Mouse (Mus musculus) forebrain, embryonic 14.5 days (tissue): ENCODE measurements at regions not wholly inside any gene's neighbourhood (a gene's known extent, or its start where the extent isn't known, plus 50 kb on each side); places are given as distances from the start of the nearest gene placed in this dataset.

Source experiments
- ATAC-seq: fragments of 200-750 bp; cut with Nextera tagmentation; 2 replicates; pipeline ENCODE4 v1.8.0; 2017; ENCODE audit warnings: mild to moderate bottlenecking, moderate library complexity
- DNase-seq: peaks from one replicate; pipeline ENCODE4 v3.0.0-alpha.2; 2015; ENCODE audit warnings: low spot score
- H3K27ac ChIP-seq: fragments of 300-500 bp; sonication (generic); 2 replicates; pipeline ENCODE4 v1.5.1; 2014; ENCODE audit warnings: low read depth, mild to moderate bottlenecking, control low read depth, low read length, moderate library complexity
- H3K27me3 ChIP-seq: fragments of 300-500 bp; sonication (generic); replicated peaks from 2 replicates; pipeline ENCODE4 v1.6.1; 2014; ENCODE audit warnings: low read length, control low read depth, mixed read lengths; ENCODE audit not compliant: control insufficient read depth, insufficient read depth
- H3K36me3 ChIP-seq: fragments of 300-500 bp; sonication (generic); 2 replicates; pipeline ENCODE4 v1.6.1; 2014; ENCODE audit warnings: low read length, control low read depth; ENCODE audit not compliant: control insufficient read depth, insufficient read depth
- H3K4me1 ChIP-seq: fragments of 300-500 bp; sonication (generic); 2 replicates; pipeline ENCODE4 v1.6.1; 2014; ENCODE audit warnings: antibody characterized with exemption, low read length, control low read depth; ENCODE audit not compliant: control insufficient read depth, insufficient read depth
- H3K4me2 ChIP-seq: fragments of 300-500 bp; sonication (generic); 2 replicates; pipeline ENCODE4 v1.6.1; 2014; ENCODE audit warnings: mild to moderate bottlenecking, control low read depth, low read length
- H3K4me3 ChIP-seq: fragments of 300-500 bp; sonication (generic); 2 replicates; pipeline ENCODE4 v1.5.1; 2014; ENCODE audit warnings: low read depth, low read length, control low read depth
- H3K9ac ChIP-seq: fragments of 300-500 bp; sonication (generic); 2 replicates; pipeline ENCODE4 v1.6.1; 2014; ENCODE audit warnings: mild to moderate bottlenecking, low read length, control low read depth, moderate library complexity
- H3K9me3 ChIP-seq: fragments of 300-500 bp; sonication (generic); replicated peaks from 2 replicates; pipeline ENCODE4 v1.6.1; 2016; ENCODE audit warnings: low read length, control low read depth, mixed read lengths; ENCODE audit not compliant: control insufficient read depth
- WGBS: fragments of 180-500 bp; shearing (Covaris S2); extraction: QIAGEN DNeasy Blood & Tissue Kit; methylation state at CpG from one replicate; pipeline ENCODE4 v1.1.7; 2014; 5-methylcytosine and 5-hydroxymethylcytosine counted together

DNA sequence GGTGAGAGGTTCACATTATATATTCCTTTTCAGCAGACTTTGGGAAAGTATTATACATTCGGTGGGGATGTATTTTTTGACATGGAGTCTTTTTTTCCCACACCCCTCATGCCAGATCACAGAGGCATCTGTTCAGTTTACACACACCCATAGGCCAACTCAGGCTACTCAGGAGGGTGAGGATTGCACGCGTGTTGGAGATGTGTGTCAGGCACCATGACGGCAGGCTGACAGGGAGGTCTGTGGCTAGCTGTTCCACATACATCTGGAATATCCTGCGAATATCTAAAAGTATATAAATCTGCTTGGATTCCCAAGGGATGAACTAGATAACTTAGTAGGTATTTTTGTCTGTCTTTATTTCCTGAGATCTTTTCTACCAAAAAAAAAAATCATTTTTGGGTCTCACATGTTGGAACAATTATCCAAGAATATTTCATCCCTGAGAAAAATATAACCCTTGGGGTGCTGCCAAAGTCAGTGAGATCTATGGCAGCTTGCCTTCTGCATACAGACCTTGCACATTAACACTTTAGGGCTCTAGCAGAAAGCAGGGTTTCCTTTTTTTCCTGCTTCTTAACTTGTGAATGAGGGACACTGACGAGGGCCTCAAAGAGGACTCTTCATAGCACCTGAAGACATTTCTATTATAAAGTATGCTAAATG, 260.4 kb upstream of the Dph6 start:
- 73% methylated on average over 6 of the region's 6 CpGs for WGBS
- Histone ChIP-seq H3K27me3 (no peaks in the 10 kb centered on the region), H3K9ac (no peak overlapping the region), H3K4me1 (peaks cover 4% of the 10 kb centered on the region; the same call in 1 of the 2 replicates), H3K36me3 (no peaks in the 10 kb centered on the region), H3K9me3 (no peaks in the 10 kb centered on the region), H3K27ac (no peak overlapping the region), H3K4me2 (no peak overlapping the region), H3K4me3 (no peak overlapping the region)
- DNase-seq (peak; percentile 21), ATAC-seq (no peak)

DNA sequence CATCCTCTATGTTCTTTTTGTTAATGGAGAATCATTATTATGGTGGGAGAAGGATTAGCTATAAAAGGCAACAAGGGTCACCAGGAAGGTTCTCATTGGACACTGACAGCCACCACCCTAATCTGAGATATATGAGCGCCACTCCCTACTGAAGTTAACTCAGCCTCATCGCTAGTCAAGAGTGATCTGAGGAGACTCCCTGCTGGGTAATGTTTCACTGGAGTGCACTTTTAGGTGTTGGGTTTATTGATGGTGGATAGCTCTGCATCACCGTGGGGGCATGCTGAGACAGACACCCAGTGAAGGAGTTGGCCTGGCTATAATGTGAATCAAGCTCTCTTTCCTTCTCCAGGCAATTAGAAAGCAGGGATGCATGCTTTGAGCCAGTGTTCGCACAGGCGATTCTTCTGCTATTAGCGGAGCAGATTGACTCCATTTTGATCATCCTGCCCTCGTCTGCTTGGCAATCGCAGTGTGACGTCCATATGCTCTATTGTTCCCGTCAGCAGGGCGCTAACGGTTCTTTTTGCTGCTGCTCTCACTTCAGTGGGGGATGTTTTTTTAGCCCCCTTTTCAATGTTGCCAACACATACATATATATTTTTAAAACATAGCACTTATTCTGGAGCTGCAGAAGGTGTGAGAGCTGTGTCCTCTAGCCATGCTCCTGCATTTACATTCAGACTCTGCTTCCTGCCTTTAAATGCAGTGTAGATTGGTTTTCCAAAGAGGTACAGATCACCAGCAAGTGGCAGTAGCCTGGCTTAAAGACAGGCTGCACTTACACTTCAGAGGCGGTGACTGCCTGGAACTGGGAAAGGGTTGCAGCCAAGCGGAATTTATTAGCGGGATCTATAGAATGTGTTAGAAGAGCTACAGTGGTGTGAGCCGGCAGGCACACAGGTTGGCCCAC, 263.9 kb upstream of the Dph6 start:
- Histone ChIP-seq H3K27me3 (no peaks in the 10 kb centered on the region), H3K9me3 (no peaks in the 10 kb centered on the region), H3K36me3 (no peaks in the 10 kb centered on the region), H3K4me3 (no peak overlapping the region), H3K4me1 (peaks cover 4% of the 10 kb centered on the region; the same call in 1 of the 2 replicates), H3K27ac (peak overlapping the region; percentile 17; the same call in 1 of the 2 replicates), H3K9ac (no peak overlapping the region), H3K4me2 (peak overlapping the region; percentile 16; the same call in 1 of the 2 replicates)
- 41% methylated on average over 16 of the region's 16 CpGs for WGBS
- DNase-seq (peak; percentile 84), ATAC-seq (peak; percentile 89)

DNA sequence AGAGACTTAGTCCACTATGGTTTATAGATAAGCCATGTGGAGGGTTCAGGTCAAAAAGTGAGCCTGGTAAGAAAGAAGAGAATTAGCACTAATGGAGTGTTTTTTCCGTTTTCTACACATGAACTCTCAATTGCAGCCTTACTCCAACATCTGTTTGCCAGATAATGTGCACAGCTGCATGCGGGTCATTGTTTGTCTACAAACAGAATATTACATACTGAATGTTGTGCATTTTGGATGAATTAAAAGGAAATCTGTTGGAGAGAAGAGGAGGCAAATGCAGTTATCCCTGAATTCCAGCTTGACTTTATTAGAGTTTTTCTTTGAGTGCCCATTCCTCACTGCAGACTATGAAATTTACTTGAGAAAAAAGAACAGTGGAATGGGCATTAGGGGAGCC, 269.1 kb upstream of the Dph6 start:
- no peaks in the 10 kb centered on the region for H3K27me3 ChIP-seq
- no peak for ATAC-seq
- no peak overlapping the region for H3K27ac ChIP-seq
- WGBS, result 87% methylated on average over 2 of the region's 2 CpGs
- H3K4me1 ChIP-seq, result peaks cover 2% of the 10 kb centered on the region; the same call in 1 of the 2 replicates
- no peak overlapping the region for H3K4me3 ChIP-seq
- H3K9ac ChIP-seq, result no peak overlapping the region
- H3K4me2 ChIP-seq, result no peak overlapping the region
- H3K36me3 ChIP-seq, result no peaks in the 10 kb centered on the region
- no peak for DNase-seq
- no peaks in the 10 kb centered on the region for H3K9me3 ChIP-seq

DNA sequence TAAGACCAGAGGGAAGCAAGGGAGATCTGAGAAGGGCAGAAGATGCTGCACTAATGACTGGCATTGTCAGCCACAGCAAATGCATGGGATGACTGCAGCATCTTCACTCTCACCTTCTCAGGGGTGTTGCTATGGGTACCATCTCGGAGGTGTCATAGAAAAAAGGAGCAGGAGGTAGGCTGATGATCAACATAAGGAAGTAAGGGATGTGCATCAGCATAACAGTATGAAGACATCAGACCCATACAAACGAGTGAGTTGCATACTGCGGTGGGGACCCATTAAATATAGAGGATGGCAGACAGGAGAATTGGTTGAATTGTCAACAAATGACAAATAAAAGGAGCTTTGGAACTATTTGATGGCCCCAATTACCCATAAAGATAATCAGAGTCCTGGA, 280.7 kb upstream of the Dph6 start:
- Histone ChIP-seq H3K4me3 (no peak overlapping the region), H3K4me2 (no peak overlapping the region), H3K27ac (no peak overlapping the region), H3K27me3 (no peaks in the 10 kb centered on the region), H3K4me1 (peaks cover 4% of the 10 kb centered on the region; the same call in 1 of the 2 replicates), H3K9me3 (no peaks in the 10 kb centered on the region), H3K36me3 (no peaks in the 10 kb centered on the region), H3K9ac (no peak overlapping the region)
- WGBS, result 79% methylated on average over 3 of the region's 3 CpGs
- DNase-seq (no peak), ATAC-seq (no peak)

DNA sequence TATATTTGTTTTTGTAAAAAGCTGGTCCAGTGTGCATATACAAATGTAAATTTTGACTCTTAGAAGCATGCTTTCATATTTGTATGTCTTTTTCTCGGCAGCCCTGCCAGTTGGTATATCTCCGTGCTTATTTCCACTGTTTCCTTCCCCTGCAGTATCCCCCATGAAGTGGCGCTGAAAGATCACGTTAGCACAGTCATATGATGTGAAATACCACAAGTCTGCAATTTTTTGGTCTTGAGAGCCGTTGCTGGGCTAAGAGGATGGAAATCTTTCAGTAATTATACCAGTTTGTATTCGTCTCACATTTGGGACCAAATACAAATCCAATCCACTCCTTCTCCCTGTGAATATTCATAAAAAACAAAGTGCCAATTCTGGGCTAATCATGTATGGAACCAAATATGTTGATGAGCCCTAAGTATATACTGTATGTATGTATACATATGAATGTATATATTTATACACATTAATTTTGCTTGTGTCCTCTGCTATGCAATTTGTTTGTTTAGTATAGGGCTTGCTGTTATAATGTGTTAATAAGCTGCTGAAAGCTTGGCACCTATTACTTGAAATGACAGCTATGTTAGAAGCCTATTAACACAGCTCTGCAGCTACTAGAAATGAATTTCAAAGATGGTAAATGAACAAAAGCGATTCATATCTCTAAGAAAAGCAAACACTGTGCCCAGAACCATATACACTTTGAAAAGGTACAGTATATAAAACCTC, 283.8 kb upstream of the Dph6 start:
- peak; percentile 64 for DNase-seq
- Histone ChIP-seq H3K36me3 (no peaks in the 10 kb centered on the region), H3K4me2 (no peak overlapping the region), H3K4me1 (peaks cover 4% of the 10 kb centered on the region; the same call in 1 of the 2 replicates), H3K27ac (no peak overlapping the region), H3K9me3 (no peaks in the 10 kb centered on the region), H3K4me3 (no peak overlapping the region), H3K27me3 (no peaks in the 10 kb centered on the region), H3K9ac (no peak overlapping the region)
- WGBS, result 47% methylated on average over 7 of the region's 7 CpGs
- peak; percentile 80; the same call in 1 of the 2 replicates for ATAC-seq

DNA sequence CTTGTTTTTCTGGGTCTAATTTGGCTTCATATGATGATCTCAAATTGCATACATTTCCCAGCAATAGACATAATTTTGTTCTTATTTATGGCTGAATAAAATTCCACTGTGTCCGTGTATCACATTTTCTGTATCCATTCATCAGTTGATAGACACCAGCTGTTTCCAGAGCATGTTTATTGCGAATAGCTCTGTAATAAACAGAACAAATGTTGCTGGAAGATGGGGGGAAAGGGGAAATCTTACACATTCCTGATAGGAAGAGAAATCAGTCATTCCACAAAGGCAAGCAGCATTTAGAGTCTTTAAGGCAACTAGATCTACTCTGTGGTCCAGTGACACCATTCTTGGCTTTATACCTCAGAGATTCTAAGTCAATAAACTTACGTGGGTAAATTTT, 311.3 kb upstream of the Dph6 start:
- WGBS, result 88% methylated on average over 3 of the region's 3 CpGs
- no peak overlapping the region for H3K27ac ChIP-seq
- DNase-seq (no peak), ATAC-seq (no peak)
- no peak overlapping the region for H3K4me2 ChIP-seq
- H3K36me3 ChIP-seq, result no peaks in the 10 kb centered on the region
- H3K9me3 ChIP-seq, result no peaks in the 10 kb centered on the region
- no peak overlapping the region for H3K9ac ChIP-seq
- H3K27me3 ChIP-seq, result no peaks in the 10 kb centered on the region
- H3K4me3 ChIP-seq, result no peak overlapping the region
- no peaks in the 10 kb centered on the region for H3K4me1 ChIP-seq

DNA sequence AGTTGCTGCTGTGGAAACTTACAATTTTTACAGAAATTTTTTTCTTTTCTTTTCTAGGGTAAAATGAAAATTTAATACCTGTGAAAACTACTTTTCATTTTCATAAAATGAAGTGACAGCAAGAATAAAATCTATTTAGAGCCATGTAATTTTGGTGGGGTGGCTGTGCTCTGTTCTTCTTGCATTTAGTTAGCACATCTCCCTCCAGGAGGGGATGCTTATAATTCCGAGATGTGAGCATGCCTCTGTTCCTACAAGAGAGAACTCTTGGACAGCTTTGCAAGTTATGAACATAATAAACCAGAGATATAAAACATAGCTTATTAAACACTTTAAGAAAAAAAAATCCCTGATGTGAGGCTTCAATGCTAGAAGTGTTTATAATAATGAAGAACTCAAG, 313.9 kb upstream of the Dph6 start:
- no peak overlapping the region for H3K27ac ChIP-seq
- no peak overlapping the region for H3K4me2 ChIP-seq
- no peak for ATAC-seq
- 53% methylated on average over 1 of the region's 1 CpGs for WGBS
- DNase-seq, result no peak
- H3K36me3 ChIP-seq, result no peaks in the 10 kb centered on the region
- no peaks in the 10 kb centered on the region for H3K9me3 ChIP-seq
- H3K4me3 ChIP-seq, result no peak overlapping the region
- no peaks in the 10 kb centered on the region for H3K27me3 ChIP-seq
- no peak overlapping the region for H3K9ac ChIP-seq
- no peaks in the 10 kb centered on the region for H3K4me1 ChIP-seq

DNA sequence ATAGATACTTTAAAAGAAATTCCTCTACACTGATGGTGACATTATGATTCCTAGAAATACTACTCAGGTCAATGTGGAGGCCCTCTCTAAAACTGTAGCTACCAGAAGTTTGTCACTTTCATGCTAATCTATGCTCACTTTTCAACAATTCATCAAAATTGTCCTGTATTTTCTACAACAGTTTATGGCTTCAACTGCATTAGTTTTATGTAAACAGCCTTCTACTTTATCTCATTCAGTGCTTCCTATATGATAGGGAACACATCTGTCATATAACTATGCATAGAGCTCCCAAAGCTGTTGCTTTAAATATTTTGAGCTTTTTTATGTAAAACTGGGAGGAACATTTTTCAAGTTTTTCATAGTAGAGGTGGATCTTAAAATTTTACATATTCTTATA, 338.7 kb upstream of the Dph6 start:
- Histone ChIP-seq H3K9ac (no peak overlapping the region), H3K4me1 (no peaks in the 10 kb centered on the region), H3K27me3 (no peaks in the 10 kb centered on the region), H3K4me2 (no peak overlapping the region), H3K9me3 (no peaks in the 10 kb centered on the region), H3K27ac (no peak overlapping the region), H3K36me3 (no peaks in the 10 kb centered on the region), H3K4me3 (no peak overlapping the region)
- ATAC-seq (no peak), DNase-seq (no peak)
